Mouse (Mus musculus): ENCODE measurements around the gene 4931428F04Rik. TPM values are rescaled to one million over a fixed set of nuclear protein-coding genes. Genes with fewer than 3 reads are reported as not detected.

Gene 4931428F04Rik
- 10 to 100 TPM; 22.3 to 27.9 TPM for total RNA-seq (2021)
- long read RNA-seq, experiment 1, transcript 4931428F04Rik-201 (7 exons, 3,492 nt), result major isoform, 10 of 31 reads
- long read RNA-seq, experiment 1, partial matches to known transcripts, result 4 of 31 reads
- long read RNA-seq, experiment 1, other reads (novel, unspliced or antisense), result 9 of 31 reads
- long read RNA-seq, experiment 2, transcript 4931428F04Rik-201 (7 exons, 3,492 nt), result major isoform, 7 of 16 reads
- long read RNA-seq, experiment 2, partial matches to known transcripts, result 3 of 16 reads
- long read RNA-seq, experiment 2, other reads (novel, unspliced or antisense), result 2 of 16 reads

- peak; percentile 40 to 41 for DNase-seq (ENCODE audit: low spot score in 2 of 2)
Measured at GRCm38 (mm10) chr8:105289805-105290460, at the start of gene 4931428F04Rik. 4931428F04Rik (minus strand) TSS chr8:105289864.

- DNase-seq (ENCODE audit: low spot score in 2 of 2), result no peak
Measured at GRCm38 (mm10) chr8:105338992-105339391, 49.3 kb upstream of the 4931428F04Rik start.

- no peak for DNase-seq (ENCODE audit: low spot score in 2 of 2)
Measured at GRCm38 (mm10) chr8:105336373-105337130, 46.9 kb upstream of the 4931428F04Rik start.

- no peak for DNase-seq (ENCODE audit: low spot score in 2 of 2)
Measured at GRCm38 (mm10) chr8:105332523-105332922, 42.9 kb upstream of the 4931428F04Rik start.

GRCm38 (mm10) chr8:105331931-105332330 is 42.3 kb upstream of the 4931428F04Rik start:
- no peak for DNase-seq (ENCODE audit: low spot score in 2 of 2)

- no peak for DNase-seq (ENCODE audit: low spot score in 2 of 2)
Measured at GRCm38 (mm10) chr8:105331469-105331868, 41.8 kb upstream of the 4931428F04Rik start.

GRCm38 (mm10) chr8:105330325-105330724 is 40.7 kb upstream of the 4931428F04Rik start:
- no peak for DNase-seq (ENCODE audit: low spot score in 2 of 2)

GRCm38 (mm10) chr8:105326968-105327367 is 37.3 kb upstream of the 4931428F04Rik start:
- DNase-seq (ENCODE audit: low spot score in 2 of 2), result no peak

GRCm38 (mm10) chr8:105326141-105326672 is 36.5 kb upstream of the 4931428F04Rik start, which contains the start of the genes Lrrc29 and Tmem208:
Lrrc29 (minus strand) TSS chr8:105326278.
Tmem208 (plus strand) TSS chr8:105326354.
- DNase-seq (ENCODE audit: low spot score in 2 of 2), result peak; percentile 97 to 98

GRCm38 (mm10) chr8:105325641-105326093 is 36.0 kb upstream of the 4931428F04Rik start:
- DNase-seq (ENCODE audit: low spot score in 2 of 2), result no peak

GRCm38 (mm10) chr8:105323183-105323582 is 33.5 kb upstream of the 4931428F04Rik start:
- DNase-seq (ENCODE audit: low spot score in 2 of 2), result no peak

GRCm38 (mm10) chr8:105318662-105319190 is 29.1 kb upstream of the 4931428F04Rik start:
- no peak for DNase-seq (ENCODE audit: low spot score in 2 of 2)

- no peak for DNase-seq (ENCODE audit: low spot score in 2 of 2)
Measured at GRCm38 (mm10) chr8:105317941-105318340, 28.3 kb upstream of the 4931428F04Rik start.

GRCm38 (mm10) chr8:105315073-105315769 is 25.6 kb upstream of the 4931428F04Rik start:
- DNase-seq (ENCODE audit: low spot score in 2 of 2), result no peak

- DNase-seq (ENCODE audit: low spot score in 2 of 2), result no peak
Measured at GRCm38 (mm10) chr8:105313622-105314402, 24.1 kb upstream of the 4931428F04Rik start.

- DNase-seq (ENCODE audit: low spot score in 2 of 2), result no peak
Measured at GRCm38 (mm10) chr8:105312891-105313481, 23.3 kb upstream of the 4931428F04Rik start.

- no peak for DNase-seq (ENCODE audit: low spot score in 2 of 2)
Measured at GRCm38 (mm10) chr8:105311718-105312117, 22.1 kb upstream of the 4931428F04Rik start.

- DNase-seq (ENCODE audit: low spot score in 2 of 2), result no peak
Measured at GRCm38 (mm10) chr8:105310118-105310517, 20.5 kb upstream of the 4931428F04Rik start.

Measured in left cerebral cortex, adult 18-20 months (tissue).